Mouse (Mus musculus) thymus, adult 2 months (tissue): ENCODE measurements around the gene Atf3. TPM values are rescaled to one million over a fixed set of nuclear protein-coding genes. Genes with fewer than 3 reads are reported as not detected.

Experiments used
- DNase-seq: peaks from one replicate; pipeline ENCODE4 v3.0.0; 2021
- H3K27ac ChIP-seq: fragments of 200-500 bp; 2 replicates; pipeline ENCODE4 v1.5.1; 2012; ENCODE audit warnings: low read length, control low read depth; ENCODE audit not compliant: control insufficient read depth, insufficient read depth
- H3K27me3 ChIP-seq: fragments of 200-500 bp; 2 replicates; pipeline ENCODE4 v1.6.1; 2012; ENCODE audit warnings: mild to moderate bottlenecking, low read length, moderate library complexity, mixed read lengths; ENCODE audit not compliant: control insufficient read depth, insufficient read depth
- H3K36me3 ChIP-seq: fragments of 200-500 bp; 2 replicates; pipeline ENCODE4 v1.6.1; 2012; ENCODE audit warnings: mild to moderate bottlenecking, low read length, moderate library complexity; ENCODE audit not compliant: control insufficient read depth, insufficient read depth
- H3K4me1 ChIP-seq: fragments of 200-500 bp; replicated peaks from 2 replicates; pipeline ENCODE4 v1.6.1; 2012; ENCODE audit warnings: low read length; ENCODE audit not compliant: control insufficient read depth, insufficient read depth
- H3K4me3 ChIP-seq: fragments of 200-500 bp; 2 replicates; pipeline ENCODE4 v1.5.1; 2012; ENCODE audit warnings: mild to moderate bottlenecking, low read length, control low read depth, moderate library complexity; ENCODE audit not compliant: control insufficient read depth, insufficient read depth
- CTCF ChIP-seq: fragments of 200-500 bp; IDR thresholded peaks from 2 replicates; pipeline ENCODE4 v1.5.1; 2012; ENCODE audit warnings: mild to moderate bottlenecking, control low read depth, low read length, moderate library complexity, borderline replicate concordance; ENCODE audit not compliant: control insufficient read depth, poor library complexity, insufficient read depth; ENCODE audit errors: extremely low read depth
- POLR2A ChIP-seq: fragments of 200-500 bp; IDR thresholded peaks from 2 replicates; pipeline ENCODE4 v1.6.1; 2012; ENCODE audit warnings: mild to moderate bottlenecking, low read length, control low read depth, moderate library complexity; ENCODE audit not compliant: control insufficient read depth, poor library complexity, insufficient read depth; ENCODE audit errors: extremely low read depth
- WGBS: fragments of 180-500 bp; shearing (Covaris S2); methylation state at CpG from one replicate; pipeline ENCODE4 v1.1.7; 2018; 5-methylcytosine and 5-hydroxymethylcytosine counted together
- polyA plus RNA-seq: library from polyadenylated mRNA; depleted of rRNA; stranded (reverse); fragments of >200 nt; gene quantifications from 2 replicates; pipeline ENCODE4 v1.2.3, GENCODE M21; 2012

Atf3 gene
- polyA plus RNA-seq, 1 experiment: 4.2 TPM

DNA sequence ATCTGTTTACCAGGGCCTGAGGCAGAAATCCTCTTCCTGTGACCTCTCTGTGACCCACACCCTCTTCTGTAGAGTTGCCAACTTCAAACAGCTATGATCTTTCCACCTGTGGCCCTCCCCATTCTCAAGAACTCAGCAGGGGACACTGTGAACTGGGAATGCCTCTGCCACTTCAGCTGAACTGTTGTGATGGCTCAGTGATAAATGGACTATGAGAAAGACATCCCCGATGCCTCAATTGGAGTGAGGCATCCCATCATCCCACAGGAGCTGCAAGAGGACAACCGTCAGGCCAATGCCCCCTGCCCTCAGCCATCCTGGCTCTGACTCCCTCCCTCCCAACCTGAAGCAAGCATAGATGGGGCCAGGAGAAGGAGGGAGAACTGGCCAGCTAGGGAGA lies 40.1 kb upstream of the Atf3 start:
- 93% methylated on average over 2 of the region's 2 CpGs for WGBS
- no peak for DNase-seq
- no peak overlapping the region for H3K27ac ChIP-seq
- H3K4me1 ChIP-seq: peaks cover 18% of the 10 kb centered on the region
- H3K27me3 ChIP-seq: no peaks in the 10 kb centered on the region
- TF ChIP-seq POLR2A (no peak), CTCF (no peak)
- no peaks in the 10 kb centered on the region for H3K36me3 ChIP-seq
- no peak overlapping the region for H3K4me3 ChIP-seq

DNA sequence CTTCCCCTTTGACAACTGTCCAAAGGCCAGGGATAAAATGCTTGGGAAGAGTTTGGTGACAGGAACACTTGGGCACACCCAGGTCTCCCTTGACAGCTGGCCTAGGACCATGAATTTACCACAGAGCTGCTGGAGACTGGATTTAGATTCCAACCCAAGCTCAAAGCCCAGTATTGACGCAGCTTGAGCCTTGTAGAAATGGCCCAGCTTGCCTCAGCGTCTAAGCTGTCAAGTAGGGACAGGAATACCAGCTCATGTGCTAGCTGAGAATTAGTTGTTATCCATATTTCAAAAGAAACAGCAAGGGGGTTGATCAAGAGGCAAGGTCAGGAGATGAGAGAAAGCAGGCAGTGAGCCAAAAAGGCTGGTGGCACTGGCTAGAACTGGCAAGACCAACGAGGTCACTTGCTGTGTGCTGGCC lies 39.5 kb upstream of the Atf3 start:
- WGBS: 76% methylated on average over 3 of the region's 3 CpGs
- Histone ChIP-seq H3K4me1 (peaks cover 18% of the 10 kb centered on the region), H3K4me3 (no peak overlapping the region), H3K27ac (no peak overlapping the region), H3K36me3 (no peaks in the 10 kb centered on the region), H3K27me3 (no peaks in the 10 kb centered on the region)
- no peak for DNase-seq
- TF ChIP-seq CTCF: no peak
- TF ChIP-seq POLR2A: no peak

DNA sequence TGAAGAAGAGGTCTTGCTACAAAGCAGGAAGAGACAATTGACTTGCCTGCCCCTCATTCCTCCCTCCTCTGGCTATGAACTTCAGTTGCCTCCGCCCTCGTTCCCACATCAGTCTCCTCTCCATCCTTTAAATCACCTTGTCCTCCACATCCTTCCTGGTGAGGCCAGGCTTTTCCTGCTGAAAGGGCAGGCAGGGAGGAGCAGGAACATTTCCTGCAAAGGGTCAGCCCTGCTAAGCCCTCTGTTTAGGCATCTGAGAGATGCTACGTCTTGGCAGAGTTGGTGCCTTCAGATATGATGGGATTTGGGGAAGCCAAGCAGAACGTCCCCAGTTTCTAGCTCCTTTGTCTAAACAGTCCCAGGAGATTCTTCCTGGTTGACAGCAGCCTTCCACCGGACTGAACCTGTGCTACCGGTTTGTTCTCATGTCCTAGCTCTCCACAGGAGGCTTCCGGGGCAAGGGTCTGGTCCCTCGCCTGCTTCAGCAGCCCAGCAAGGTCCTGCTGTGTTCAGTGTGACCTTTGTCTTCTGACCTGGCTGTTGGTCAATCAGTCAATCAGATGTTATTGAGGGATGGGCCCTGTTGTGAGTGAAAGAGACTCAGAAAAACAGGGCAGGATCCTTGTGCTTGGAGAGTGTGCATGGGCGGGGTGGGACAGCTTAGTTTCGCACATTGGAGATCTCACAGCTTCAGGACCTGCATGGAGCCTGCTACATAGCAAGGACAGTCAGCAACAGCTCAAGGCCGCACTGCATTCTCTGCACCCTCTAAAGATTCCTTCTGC lies 38.9 kb upstream of the Atf3 start:
- no peak for DNase-seq
- 91% methylated on average over 11 of the region's 11 CpGs for WGBS

DNA sequence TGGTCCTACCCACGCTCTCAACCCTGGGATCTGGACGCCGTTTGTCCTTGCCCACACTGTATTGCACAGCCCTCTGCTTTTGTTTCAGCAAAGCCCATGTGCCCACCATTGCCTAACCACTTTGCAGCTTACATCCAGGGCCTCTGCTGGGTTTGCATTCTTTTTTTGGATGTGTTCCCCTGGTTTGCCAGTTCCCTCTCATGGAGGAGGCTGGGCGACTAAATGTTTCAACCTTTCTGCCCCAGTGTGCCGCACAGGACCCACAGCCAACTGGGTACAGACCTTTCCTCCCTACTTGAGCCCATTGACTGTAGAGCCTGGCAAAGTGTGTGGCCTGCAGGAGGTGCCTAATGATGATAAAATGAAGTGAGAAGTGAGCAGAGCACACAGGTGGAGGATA lies 38.3 kb upstream of the Atf3 start:
- Histone ChIP-seq H3K36me3 (no peaks in the 10 kb centered on the region), H3K27ac (no peak overlapping the region), H3K27me3 (no peaks in the 10 kb centered on the region), H3K4me1 (peaks cover 18% of the 10 kb centered on the region), H3K4me3 (no peak overlapping the region)
- TF ChIP-seq CTCF (no peak), POLR2A (no peak)
- 96% methylated on average over 5 of the region's 5 CpGs for WGBS
- DNase-seq: no peak

More for the DNA sequence above, 38.9 kb upstream of the Atf3 start:
- peaks cover 18% of the 10 kb centered on the region for H3K4me1 ChIP-seq
- no peak overlapping the region for H3K27ac ChIP-seq
- H3K36me3 ChIP-seq: no peaks in the 10 kb centered on the region
- no peaks in the 10 kb centered on the region for H3K27me3 ChIP-seq
- TF ChIP-seq CTCF (no peak), POLR2A (no peak)
- H3K4me3 ChIP-seq: no peak overlapping the region

DNA sequence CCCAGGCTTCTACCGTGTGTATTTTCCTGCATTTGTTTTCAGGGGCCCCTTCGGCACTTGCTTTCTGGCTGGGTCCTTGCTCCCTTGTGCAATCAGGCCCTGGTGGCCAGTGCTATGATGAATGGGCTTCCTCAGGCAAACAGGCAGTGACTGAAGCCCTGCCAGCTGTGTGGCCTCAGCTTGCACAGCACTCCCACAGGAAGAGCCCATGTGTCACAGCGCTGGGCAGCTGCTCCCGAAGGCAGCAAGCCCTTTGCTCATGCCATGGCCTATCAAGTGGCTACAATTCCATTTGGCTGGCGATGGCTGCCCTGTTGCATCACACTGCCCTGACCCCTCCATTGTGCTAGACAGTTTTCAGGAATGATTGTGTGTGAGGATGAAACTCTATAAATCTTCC lies 36.6 kb upstream of the Atf3 start:
- 82% methylated on average over 5 of the region's 5 CpGs for WGBS
- TF ChIP-seq CTCF: no peak
- no peaks in the 10 kb centered on the region for H3K36me3 ChIP-seq
- peaks cover 13% of the 10 kb centered on the region for H3K4me1 ChIP-seq
- no peak for DNase-seq
- no peaks in the 10 kb centered on the region for H3K27me3 ChIP-seq
- no peak overlapping the region for H3K27ac ChIP-seq
- no peak overlapping the region for H3K4me3 ChIP-seq

DNA sequence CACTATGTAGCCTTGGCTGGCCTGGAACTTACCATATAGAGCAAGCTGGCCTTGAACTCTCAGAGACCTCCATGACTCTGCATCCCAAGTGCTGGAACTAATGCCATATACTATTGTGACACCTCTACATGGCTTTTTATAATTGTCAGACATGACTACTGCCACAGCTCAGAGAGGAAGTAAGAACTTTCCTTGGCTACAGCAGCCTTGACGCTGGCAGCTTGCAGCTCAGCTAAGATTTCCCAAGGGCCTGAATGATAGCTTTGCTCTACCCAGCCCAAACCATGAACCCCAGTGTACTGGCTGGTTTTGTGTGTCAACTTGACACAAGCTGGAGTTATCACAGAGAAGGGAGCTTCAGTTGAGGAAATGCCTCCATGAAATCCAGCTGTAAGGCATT lies 35.8 kb upstream of the Atf3 start:
- no peak overlapping the region for H3K27ac ChIP-seq
- H3K27me3 ChIP-seq: no peaks in the 10 kb centered on the region
- no peak for DNase-seq
- H3K4me3 ChIP-seq: no peak overlapping the region
- no peaks in the 10 kb centered on the region for H3K36me3 ChIP-seq
- WGBS: 69% methylated on average over 1 of the region's 1 CpGs
- no peak for TF ChIP-seq POLR2A
- peaks cover 5% of the 10 kb centered on the region for H3K4me1 ChIP-seq

DNA sequence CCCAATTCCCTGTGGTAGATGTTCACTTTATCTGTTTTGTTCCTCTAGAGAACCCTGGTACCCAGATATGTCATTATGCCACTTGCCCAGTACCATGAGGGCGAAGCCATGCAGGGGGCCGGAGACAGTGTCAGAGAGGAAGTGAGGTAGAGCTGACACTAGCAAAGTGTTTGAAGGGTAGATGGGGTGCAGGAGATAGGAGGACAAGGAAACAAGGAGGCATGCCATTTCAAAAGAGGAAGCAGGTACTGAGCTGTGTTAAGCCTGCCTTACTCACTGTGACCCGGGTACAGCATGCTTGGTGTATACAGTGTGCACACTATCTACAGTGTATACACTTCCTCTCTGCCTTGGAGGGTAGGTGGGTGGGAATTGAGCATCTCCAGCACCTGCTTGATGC lies 32.1 kb upstream of the Atf3 start:
- no peak overlapping the region for H3K4me3 ChIP-seq
- WGBS: 31% methylated on average over 3 of the region's 3 CpGs
- H3K27me3 ChIP-seq: no peaks in the 10 kb centered on the region
- H3K4me1 ChIP-seq: no peaks in the 10 kb centered on the region
- no peak for DNase-seq
- H3K36me3 ChIP-seq: no peaks in the 10 kb centered on the region
- no peak for TF ChIP-seq POLR2A
- no peak for TF ChIP-seq CTCF
- no peak overlapping the region for H3K27ac ChIP-seq
